Mouse (Mus musculus): ENCODE data around the gene Dgkb.

DNA sequence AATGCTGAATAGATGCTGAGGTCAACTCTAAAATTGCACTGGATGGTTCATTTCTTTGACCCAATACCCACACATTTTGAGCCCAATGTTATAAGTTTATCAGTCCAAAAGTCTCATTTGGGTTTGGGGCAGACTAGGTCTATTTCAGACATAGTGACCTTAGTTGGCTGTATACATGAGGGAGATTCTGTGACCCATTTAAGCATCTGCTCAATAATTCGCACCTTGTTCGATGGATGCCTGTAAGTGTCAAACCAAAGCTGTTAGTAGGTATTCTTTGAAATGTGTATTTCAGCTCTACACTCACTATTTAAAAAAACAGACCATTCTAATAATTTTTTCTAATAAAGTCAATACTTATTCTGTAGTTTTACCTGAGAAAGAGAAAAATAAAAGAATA is 776.1 kb downstream of the Dgkb start:
- TF ChIP-seq CTCF (IDR thresholded peaks at IDR 0.05; ENCODE audit: borderline replicate concordance, insufficient read depth, low read length) (no peak), POLR2A (IDR thresholded peaks at IDR 0.05; ENCODE audit: low read depth, low read length) (no peak)
